Mouse (Mus musculus): ENCODE measurements at regions not wholly inside any gene's neighbourhood (a gene's known extent, or its start where the extent isn't known, plus 50 kb on each side); places are given as distances from the start of the nearest gene placed in this dataset.

DNA sequence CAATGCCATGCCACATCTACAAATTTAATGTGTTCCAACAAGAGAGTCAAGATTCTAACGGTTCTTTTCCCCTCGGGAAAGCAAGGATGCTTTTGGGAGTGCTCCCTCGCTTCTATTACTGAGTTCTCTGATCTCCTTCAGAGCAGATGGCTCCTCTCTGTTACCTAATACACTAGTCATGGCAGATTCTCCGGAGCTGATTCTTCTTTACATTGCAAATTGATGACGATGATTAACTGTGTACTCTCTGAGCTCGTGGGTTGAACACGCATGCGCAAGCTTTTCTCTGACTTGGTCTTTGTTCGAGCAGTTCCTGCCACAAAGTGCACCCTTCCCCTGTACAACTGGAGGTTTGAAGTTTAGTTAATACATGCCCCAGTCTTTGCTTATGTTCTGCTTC, 471.5 kb upstream of the Tenm4 start:
- Histone ChIP-seq H3K4me2 (no peak overlapping the region), H3K4me3 (no peak overlapping the region), H3K36me3 (no peaks in the 10 kb centered on the region), H3K9ac (no peak overlapping the region), H3K4me1 (no peaks in the 10 kb centered on the region), H3K9me3 (no peaks in the 10 kb centered on the region), H3K27me3 (no peaks in the 10 kb centered on the region), H3K27ac (no peak overlapping the region)
- WGBS: 73% methylated on average over 9 of the region's 9 CpGs
- ATAC-seq (ENCODE audit: borderline replicate concordance, extremely low read depth, low FRiP score, low TSS enrichment): no peak

DNA sequence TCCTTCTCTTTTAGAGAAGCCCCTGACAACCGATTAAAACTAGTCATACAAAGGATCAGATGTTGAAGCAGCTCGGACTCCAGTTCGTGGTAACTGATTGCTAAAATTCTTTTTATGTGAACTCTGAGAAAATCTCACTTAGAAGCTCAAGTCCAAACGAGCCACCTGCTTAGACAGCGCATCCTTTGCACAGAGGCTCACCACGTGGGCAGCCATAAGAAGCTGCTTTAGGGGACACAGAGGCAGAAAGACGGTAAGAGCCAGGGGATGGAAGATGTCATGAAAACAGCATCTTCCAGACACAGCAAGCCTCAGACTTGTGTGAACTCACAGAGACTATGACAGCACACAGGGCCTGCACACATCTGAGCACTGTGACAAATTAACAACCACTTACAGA, 461.0 kb upstream of the Tenm4 start:
- no peaks in the 10 kb centered on the region for H3K36me3 ChIP-seq
- no peak overlapping the region for H3K9ac ChIP-seq
- no peak for ATAC-seq (ENCODE audit: borderline replicate concordance, extremely low read depth, low FRiP score, low TSS enrichment)
- H3K4me2 ChIP-seq: no peak overlapping the region
- H3K4me3 ChIP-seq: no peak overlapping the region
- no peaks in the 10 kb centered on the region for H3K9me3 ChIP-seq
- WGBS: 75% methylated on average over 7 of the region's 7 CpGs
- H3K27me3 ChIP-seq: no peaks in the 10 kb centered on the region
- H3K27ac ChIP-seq: no peak overlapping the region
- no peaks in the 10 kb centered on the region for H3K4me1 ChIP-seq

- Histone ChIP-seq H3K27ac (no peak overlapping the region), H3K36me3 (no peaks in the 10 kb centered on the region), H3K27me3 (no peaks in the 10 kb centered on the region), H3K4me2 (no peak overlapping the region), H3K9me3 (no peaks in the 10 kb centered on the region), H3K4me1 (no peaks in the 10 kb centered on the region), H3K4me3 (no peak overlapping the region), H3K9ac (no peak overlapping the region)
- ATAC-seq (ENCODE audit: borderline replicate concordance, extremely low read depth, low FRiP score, low TSS enrichment): no peak
Measured at GRCm38 (mm10) chr7:95720083-95720482, 451.0 kb upstream of the Tenm4 start.

DNA sequence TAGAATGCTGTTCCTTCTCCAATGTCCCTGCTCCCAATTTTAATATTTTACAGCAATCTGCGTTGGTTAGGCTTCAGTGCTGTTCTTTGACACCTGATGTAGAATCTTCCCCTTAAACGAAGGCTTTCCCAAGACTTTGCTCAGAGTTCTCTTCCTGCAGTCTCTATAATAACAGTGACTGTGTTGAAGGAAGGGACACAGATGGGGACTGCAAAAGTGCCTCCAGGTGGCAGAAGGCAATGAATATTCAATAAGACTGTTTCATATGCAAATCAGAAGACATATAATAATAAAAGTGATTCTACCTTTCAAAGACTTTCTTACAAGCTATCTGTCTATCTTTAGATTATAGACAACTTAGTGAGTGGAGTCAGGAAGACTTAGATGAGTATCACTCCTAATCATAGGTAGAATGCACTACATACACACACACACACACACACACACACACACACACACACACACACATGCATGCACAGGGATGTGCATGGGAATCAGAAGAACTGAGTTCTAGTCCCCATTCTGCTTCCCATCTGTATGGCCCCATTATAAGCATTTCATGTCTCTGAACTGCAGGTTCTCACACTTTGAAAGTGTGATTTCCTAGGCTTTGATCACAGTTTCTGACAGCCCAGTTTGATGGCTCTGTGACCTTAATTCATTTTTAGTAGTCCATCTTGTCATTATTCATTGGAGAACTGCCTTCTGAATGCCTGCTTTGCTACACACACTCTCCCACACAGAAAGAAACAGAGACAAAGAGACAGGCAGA, 445.1 kb upstream of the Tenm4 start:
- no peaks in the 10 kb centered on the region for H3K4me1 ChIP-seq
- WGBS: 66% methylated on average over 2 of the region's 2 CpGs
- ATAC-seq (ENCODE audit: borderline replicate concordance, extremely low read depth, low FRiP score, low TSS enrichment): no peak
- no peaks in the 10 kb centered on the region for H3K9me3 ChIP-seq
- no peak overlapping the region for H3K27ac ChIP-seq
- no peak overlapping the region for H3K9ac ChIP-seq
- H3K4me2 ChIP-seq: no peak overlapping the region
- no peaks in the 10 kb centered on the region for H3K27me3 ChIP-seq
- H3K4me3 ChIP-seq: no peak overlapping the region
- no peaks in the 10 kb centered on the region for H3K36me3 ChIP-seq

- 89% methylated on average over 1 of the region's 1 CpGs for WGBS
- no peaks in the 10 kb centered on the region for H3K27me3 ChIP-seq
Measured at GRCm38 (mm10) chr7:95733807-95734206, 437.2 kb upstream of the Tenm4 start.

DNA sequence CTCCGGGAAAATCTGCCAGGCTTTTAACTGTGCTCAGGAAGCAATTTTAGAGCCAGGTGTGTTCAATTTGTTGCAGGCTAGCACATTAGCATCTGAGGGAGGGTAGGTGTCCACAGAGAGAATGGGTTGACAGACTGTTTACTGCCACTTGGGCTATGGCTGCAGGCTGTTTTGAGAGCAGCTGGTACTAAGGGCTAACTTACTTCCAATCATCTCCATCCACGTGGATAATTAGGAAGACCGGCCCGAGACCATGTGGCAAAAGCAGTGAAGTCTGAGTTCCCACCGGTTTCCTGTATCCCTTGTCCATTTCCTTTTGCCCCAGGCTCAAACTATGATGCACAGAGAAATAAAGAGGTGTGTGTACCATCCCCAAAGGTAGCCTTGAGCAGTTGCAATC, 436.5 kb upstream of the Tenm4 start:
- no peaks in the 10 kb centered on the region for H3K27me3 ChIP-seq
- H3K9ac ChIP-seq: no peak overlapping the region
- H3K27ac ChIP-seq: no peak overlapping the region
- no peaks in the 10 kb centered on the region for H3K4me1 ChIP-seq
- no peaks in the 10 kb centered on the region for H3K9me3 ChIP-seq
- no peak overlapping the region for H3K4me3 ChIP-seq
- 65% methylated on average over 5 of the region's 5 CpGs for WGBS
- ATAC-seq (ENCODE audit: borderline replicate concordance, extremely low read depth, low FRiP score, low TSS enrichment): no peak
- no peaks in the 10 kb centered on the region for H3K36me3 ChIP-seq
- H3K4me2 ChIP-seq: no peak overlapping the region

More at GRCm38 (mm10) chr7:95733807-95734206, 437.2 kb upstream of the Tenm4 start:
- Histone ChIP-seq H3K9me3 (no peaks in the 10 kb centered on the region), H3K9ac (no peak overlapping the region), H3K27ac (no peak overlapping the region), H3K4me2 (no peak overlapping the region), H3K4me1 (no peaks in the 10 kb centered on the region), H3K36me3 (no peaks in the 10 kb centered on the region), H3K4me3 (no peak overlapping the region)
- no peak for ATAC-seq (ENCODE audit: borderline replicate concordance, extremely low read depth, low FRiP score, low TSS enrichment)

GRCm38 (mm10) chr7:95736716-95737115, 434.3 kb upstream of the Tenm4 start:
- Histone ChIP-seq H3K9ac (no peak overlapping the region), H3K27me3 (no peaks in the 10 kb centered on the region), H3K4me3 (no peak overlapping the region), H3K4me1 (no peaks in the 10 kb centered on the region), H3K4me2 (no peak overlapping the region), H3K36me3 (no peaks in the 10 kb centered on the region), H3K27ac (no peak overlapping the region), H3K9me3 (no peaks in the 10 kb centered on the region)
- ATAC-seq (ENCODE audit: borderline replicate concordance, extremely low read depth, low FRiP score, low TSS enrichment): no peak

DNA sequence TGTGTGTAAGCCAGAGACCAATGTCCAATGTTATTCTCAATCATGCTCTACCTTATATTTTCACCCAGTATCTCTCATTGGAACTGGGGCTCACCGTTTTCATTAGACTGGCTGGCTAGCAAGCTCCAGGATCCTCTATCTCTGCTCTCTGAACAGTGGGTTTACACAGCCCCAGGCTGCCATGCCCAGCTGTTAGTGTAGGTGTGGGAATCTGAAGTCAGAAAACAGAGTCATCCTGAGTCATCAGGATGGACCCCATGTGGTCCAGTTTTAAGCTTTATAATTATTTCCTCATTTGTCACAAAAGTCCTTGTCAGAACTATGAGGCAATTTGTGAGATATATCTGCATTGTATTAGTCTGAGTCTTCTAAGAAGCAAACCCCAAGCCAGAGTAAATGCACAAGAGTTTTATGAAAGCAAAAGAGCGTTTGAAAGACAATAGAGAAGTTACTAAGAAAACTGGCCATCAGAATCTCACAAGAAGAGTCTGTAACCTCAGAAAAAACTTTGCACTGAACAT, 432.3 kb upstream of the Tenm4 start:
- Histone ChIP-seq H3K9ac (no peak overlapping the region), H3K27ac (no peak overlapping the region), H3K4me3 (no peak overlapping the region), H3K4me1 (no peaks in the 10 kb centered on the region), H3K36me3 (no peaks in the 10 kb centered on the region), H3K27me3 (no peaks in the 10 kb centered on the region), H3K9me3 (no peaks in the 10 kb centered on the region), H3K4me2 (no peak overlapping the region)
- WGBS: 73% methylated on average over 2 of the region's 2 CpGs
- no peak for ATAC-seq (ENCODE audit: borderline replicate concordance, extremely low read depth, low FRiP score, low TSS enrichment)

GRCm38 (mm10) chr7:95739779-95740178, 431.3 kb upstream of the Tenm4 start:
- Histone ChIP-seq H3K9me3 (no peaks in the 10 kb centered on the region), H3K36me3 (no peaks in the 10 kb centered on the region), H3K4me3 (no peak overlapping the region), H3K9ac (no peak overlapping the region), H3K4me1 (no peaks in the 10 kb centered on the region), H3K4me2 (no peak overlapping the region), H3K27ac (no peak overlapping the region), H3K27me3 (no peaks in the 10 kb centered on the region)
- 81% methylated on average over 5 of the region's 5 CpGs for WGBS
- no peak for ATAC-seq (ENCODE audit: borderline replicate concordance, extremely low read depth, low FRiP score, low TSS enrichment)

GRCm38 (mm10) chr7:95758375-95758774, 412.7 kb upstream of the Tenm4 start:
- 79% methylated on average over 2 of the region's 2 CpGs for WGBS
- Histone ChIP-seq H3K27ac (no peak overlapping the region), H3K36me3 (no peaks in the 10 kb centered on the region), H3K4me1 (no peaks in the 10 kb centered on the region), H3K4me2 (no peak overlapping the region), H3K27me3 (no peaks in the 10 kb centered on the region), H3K4me3 (no peak overlapping the region), H3K9ac (no peak overlapping the region), H3K9me3 (no peaks in the 10 kb centered on the region)
- no peak for ATAC-seq (ENCODE audit: borderline replicate concordance, extremely low read depth, low FRiP score, low TSS enrichment)

GRCm38 (mm10) chr7:95760945-95761661, 409.9 kb upstream of the Tenm4 start:
- no peak overlapping the region for H3K27ac ChIP-seq
- no peak overlapping the region for H3K4me2 ChIP-seq
- H3K9ac ChIP-seq: no peak overlapping the region
- 86% methylated on average over 12 of the region's 12 CpGs for WGBS
- H3K4me3 ChIP-seq: no peak overlapping the region
- H3K4me1 ChIP-seq: no peaks in the 10 kb centered on the region
- no peaks in the 10 kb centered on the region for H3K27me3 ChIP-seq
- no peak for ATAC-seq (ENCODE audit: borderline replicate concordance, extremely low read depth, low FRiP score, low TSS enrichment)
- no peaks in the 10 kb centered on the region for H3K9me3 ChIP-seq
- H3K36me3 ChIP-seq: no peaks in the 10 kb centered on the region

- H3K4me1 ChIP-seq: no peaks in the 10 kb centered on the region
- H3K36me3 ChIP-seq: no peaks in the 10 kb centered on the region
- ATAC-seq (ENCODE audit: borderline replicate concordance, extremely low read depth, low FRiP score, low TSS enrichment): no peak
- no peak overlapping the region for H3K27ac ChIP-seq
- no peak overlapping the region for H3K9ac ChIP-seq
- no peak overlapping the region for H3K4me2 ChIP-seq
- WGBS: 74% methylated on average over 6 of the region's 6 CpGs
- H3K27me3 ChIP-seq: no peaks in the 10 kb centered on the region
- H3K9me3 ChIP-seq: no peaks in the 10 kb centered on the region
- no peak overlapping the region for H3K4me3 ChIP-seq
Measured at GRCm38 (mm10) chr7:95766356-95767150, 404.5 kb upstream of the Tenm4 start.
